Mouse (Mus musculus): ENCODE measurements around the gene Mchr1. TPM values are rescaled to one million over a fixed set of nuclear protein-coding genes. Genes with fewer than 3 reads are reported as not detected.
A peak's percentile ranks its signal among the peaks of the same experiment; 100 is the strongest.

Gene Mchr1
- total and polyA plus RNA-seq, 2 experiments from 2014 or later, result 7.0 to 11.1 TPM

- Histone ChIP-seq H3K27ac (no peak overlapping the region), H3K36me3 (ENCODE audit: insufficient read depth, low read length) (no peaks in the 10 kb centered on the region), H3K9me3 (ENCODE audit: low read length) (no peaks in the 10 kb centered on the region), H3K4me1 (ENCODE audit: insufficient read depth, low read length) (peaks cover 9% of the 10 kb centered on the region), H3K27me3 (ENCODE audit: insufficient read depth, low read length) (no peaks in the 10 kb centered on the region), H3K4me3 (ENCODE audit: low read length) (no peak overlapping the region), H3K4me2 (ENCODE audit: low read depth, low read length) (no peak overlapping the region), H3K9ac (replicated peaks; ENCODE audit: low read length) (no peak overlapping the region)
- no peak for TF ChIP-seq CTCF (IDR thresholded peaks at IDR 0.05; ENCODE audit: low read depth)
- ATAC-seq (no peak), DNase-seq (ENCODE audit: low spot score) (no peak)
- 89% methylated on average over 18 of the region's 18 CpGs for WGBS
Measured at GRCm38 (mm10) chr15:81237471-81237870, 2.2 kb downstream of the Mchr1 start.

- H3K4me2 ChIP-seq (ENCODE audit: low read depth, low read length), result no peak overlapping the region
- peak; percentile 61 for DNase-seq (ENCODE audit: low spot score)
- no peak overlapping the region for H3K9ac ChIP-seq (replicated peaks; ENCODE audit: low read length)
- no peak for ATAC-seq
- peak; percentile 68 for TF ChIP-seq CTCF (IDR thresholded peaks at IDR 0.05; ENCODE audit: low read depth)
- no peak overlapping the region for H3K27ac ChIP-seq
- WGBS, result 35% methylated on average over 7 of the region's 7 CpGs
- no peak overlapping the region for H3K4me3 ChIP-seq (ENCODE audit: low read length)
- no peaks in the 10 kb centered on the region for H3K9me3 ChIP-seq (ENCODE audit: low read length)
- no peaks in the 10 kb centered on the region for H3K27me3 ChIP-seq (ENCODE audit: insufficient read depth, low read length)
- peaks cover 9% of the 10 kb centered on the region for H3K4me1 ChIP-seq (ENCODE audit: insufficient read depth, low read length)
- no peaks in the 10 kb centered on the region for H3K36me3 ChIP-seq (ENCODE audit: insufficient read depth, low read length)
Measured at GRCm38 (mm10) chr15:81239261-81239660, 4.0 kb downstream of the Mchr1 start.

GRCm38 (mm10) chr15:81239794-81240343, 4.6 kb downstream of the Mchr1 start:
- Histone ChIP-seq H3K27me3 (ENCODE audit: insufficient read depth, low read length) (no peaks in the 10 kb centered on the region), H3K27ac (no peak overlapping the region), H3K4me3 (ENCODE audit: low read length) (no peak overlapping the region), H3K9ac (replicated peaks; ENCODE audit: low read length) (no peak overlapping the region), H3K4me1 (ENCODE audit: insufficient read depth, low read length) (peaks cover 5% of the 10 kb centered on the region; the same call in 1 of the 2 replicates), H3K4me2 (ENCODE audit: low read depth, low read length) (no peak overlapping the region), H3K9me3 (ENCODE audit: low read length) (no peaks in the 10 kb centered on the region), H3K36me3 (ENCODE audit: insufficient read depth, low read length) (no peaks in the 10 kb centered on the region)
- no peak for TF ChIP-seq CTCF (IDR thresholded peaks at IDR 0.05; ENCODE audit: low read depth)
- 59% methylated on average over 13 of the region's 13 CpGs for WGBS
- no peak for DNase-seq (ENCODE audit: low spot score)
- ATAC-seq, result no peak

- no peak for ATAC-seq
- Histone ChIP-seq H3K36me3 (ENCODE audit: insufficient read depth, low read length) (no peaks in the 10 kb centered on the region), H3K9me3 (ENCODE audit: low read length) (0 out of 2 replicates have a peak, but pooled peaks cover 7% of the 10 kb centered on the region), H3K4me2 (ENCODE audit: low read depth, low read length) (no peak overlapping the region), H3K27me3 (ENCODE audit: insufficient read depth, low read length) (no peaks in the 10 kb centered on the region), H3K27ac (0 out of 2 replicates have a peak overlapping the region, but pooled peaks have one; percentile 8), H3K9ac (replicated peaks; ENCODE audit: low read length) (no peak overlapping the region), H3K4me3 (ENCODE audit: low read length) (no peak overlapping the region), H3K4me1 (ENCODE audit: insufficient read depth, low read length) (no peaks in the 10 kb centered on the region)
- no peak for TF ChIP-seq CTCF (IDR thresholded peaks at IDR 0.05; ENCODE audit: low read depth)
- DNase-seq (ENCODE audit: low spot score), result no peak
- WGBS, result 92% methylated on average over 3 of the region's 3 CpGs
Measured at GRCm38 (mm10) chr15:81246890-81247289, 11.6 kb downstream of the Mchr1 start.

GRCm38 (mm10) chr15:81247583-81248340, 12.5 kb downstream of the Mchr1 start:
- peak overlapping the region; percentile 17; the same call in 1 of the 2 replicates for H3K4me2 ChIP-seq (ENCODE audit: low read depth, low read length)
- H3K36me3 ChIP-seq (ENCODE audit: insufficient read depth, low read length), result no peaks in the 10 kb centered on the region
- H3K27me3 ChIP-seq (ENCODE audit: insufficient read depth, low read length), result no peaks in the 10 kb centered on the region
- H3K27ac ChIP-seq, result peak overlapping the region; percentile 8; the same call in 1 of the 2 replicates
- H3K4me3 ChIP-seq (ENCODE audit: low read length), result no peak overlapping the region
- H3K9ac ChIP-seq (replicated peaks; ENCODE audit: low read length), result no peak overlapping the region
- TF ChIP-seq CTCF (IDR thresholded peaks at IDR 0.05; ENCODE audit: low read depth), result no peak
- 0 out of 2 replicates have a peak, but pooled peaks cover 7% of the 10 kb centered on the region for H3K9me3 ChIP-seq (ENCODE audit: low read length)
- ATAC-seq, result no peak
- peak; percentile 47 for DNase-seq (ENCODE audit: low spot score)
- WGBS, result 30% methylated on average over 13 of the region's 13 CpGs
- H3K4me1 ChIP-seq (ENCODE audit: insufficient read depth, low read length), result no peaks in the 10 kb centered on the region

GRCm38 (mm10) chr15:81248341-81248679, 13.0 kb downstream of the Mchr1 start:
- Histone ChIP-seq H3K4me2 (ENCODE audit: low read depth, low read length) (no peak overlapping the region), H3K9ac (replicated peaks; ENCODE audit: low read length) (no peak overlapping the region), H3K4me1 (ENCODE audit: insufficient read depth, low read length) (no peaks in the 10 kb centered on the region), H3K27ac (no peak overlapping the region), H3K36me3 (ENCODE audit: insufficient read depth, low read length) (no peaks in the 10 kb centered on the region), H3K4me3 (ENCODE audit: low read length) (no peak overlapping the region), H3K27me3 (ENCODE audit: insufficient read depth, low read length) (no peaks in the 10 kb centered on the region), H3K9me3 (ENCODE audit: low read length) (0 out of 2 replicates have a peak, but pooled peaks cover 7% of the 10 kb centered on the region)
- no peak for ATAC-seq
- 76% methylated on average over 4 of the region's 4 CpGs for WGBS
- no peak for DNase-seq (ENCODE audit: low spot score)
- TF ChIP-seq CTCF (IDR thresholded peaks at IDR 0.05; ENCODE audit: low read depth), result no peak
